ENCODE assay signal across 13 mouse cellular contexts in the genomic region with DNA sequence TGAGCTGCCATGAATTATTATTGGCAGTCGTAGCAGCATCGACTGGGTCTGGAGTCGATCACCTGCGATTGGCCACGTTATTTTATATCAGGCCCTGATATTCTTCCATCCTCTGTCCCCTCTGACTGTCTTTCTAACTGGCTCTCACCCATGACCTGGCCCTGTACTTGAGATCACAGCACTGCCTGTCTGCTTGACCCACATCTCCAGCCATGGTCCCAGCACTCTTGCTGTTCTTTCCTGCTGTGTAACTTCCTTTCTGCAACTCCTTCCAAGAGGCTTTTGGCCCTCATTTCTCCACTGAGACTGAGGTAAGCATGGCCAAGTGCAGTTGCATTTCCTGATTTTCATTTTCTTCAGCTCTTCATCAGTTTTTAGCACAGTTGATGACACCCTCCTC.
DNase-seq lines count a peak whose midpoint lies in the region; ATAC-seq and TF ChIP-seq lines count a peak whose summit lies in the region.
"Had no signal": no experiment of that assay in that cellular context is flagged by ENCODE, and none has a peak within 500 bp of the region (broad histone marks: within the 10 kb centered on the region; RNA-seq: fewer than 3 reads in every experiment).

No protein-coding gene starts in this region.

- WGBS in intestine, postnatal 0 days: 89% methylated on average over 5 of the region's 5 CpGs

- H3K36me3 ChIP-seq in intestine, postnatal 0 days (ENCODE audit: control insufficient read depth, insufficient read depth): no peaks in the 10 kb centered on the region
- H3K36me3 ChIP-seq: limb, embryonic 10.5 days; liver, embryonic 12.5 days; stomach, embryonic 15.5 days had no signal

- H3K9me3 ChIP-seq in intestine, postnatal 0 days (ENCODE audit: control insufficient read depth): no peaks in the 10 kb centered on the region
- H3K9me3 ChIP-seq: limb, embryonic 10.5 days; liver, embryonic 12.5 days; stomach, embryonic 15.5 days had no signal

- no peak overlapping the region for H3K4me2 ChIP-seq in intestine, postnatal 0 days (replicated peaks; ENCODE audit: low read depth)
- H3K4me2 ChIP-seq: liver, embryonic 12.5 days; stomach, embryonic 15.5 days had no signal

- ATAC-seq in intestine, postnatal 0 days: no peak
- ATAC-seq: liver, embryonic 12.5 days had no signal

- peak; percentile 17 to 64 for DNase-seq in heart, adult 18-20 months
- DNase-seq in heart, postnatal 4 days: no peak
- peak; percentile 48 for DNase-seq in brain, adult 2 months (ENCODE audit: low read depth, low spot score)
- peak; percentile 37 to 74 for DNase-seq in cerebellum, postnatal 14 days
- DNase-seq in heart, postnatal 36 days: peak; percentile 4 to 5
- no peak for DNase-seq in spleen, postnatal 4 days (ENCODE audit: low spot score in 2 of 2)
- no peak for DNase-seq in spleen, adult 18-20 months
- DNase-seq: kidney, adult 9 months; thymus, postnatal 36 days had no signal

- no peak overlapping the region for H3K27ac ChIP-seq in intestine, postnatal 0 days (ENCODE audit: low read depth, low read length)
- H3K27ac ChIP-seq: limb, embryonic 10.5 days; liver, embryonic 12.5 days; stomach, embryonic 15.5 days had no signal

- no peak for TF ChIP-seq CTCF in intestine, postnatal 0 days (IDR thresholded peaks at IDR 0.05; ENCODE audit: low read depth)

- H3K9ac ChIP-seq in intestine, postnatal 0 days (ENCODE audit: low read depth, low read length): no peak overlapping the region
- H3K9ac ChIP-seq: liver, embryonic 12.5 days; stomach, embryonic 15.5 days had no signal

- H3K27me3 ChIP-seq in intestine, postnatal 0 days (replicated peaks; ENCODE audit: control insufficient read depth, insufficient read depth, low read length): no peaks in the 10 kb centered on the region
- H3K27me3 ChIP-seq: liver, embryonic 12.5 days; stomach, embryonic 15.5 days had no signal

- intact Hi-C loops in heart, postnatal 36 days (cut with DNase I): no loop called here

- no peaks in the 10 kb centered on the region for H3K4me1 ChIP-seq in intestine, postnatal 0 days (replicated peaks; ENCODE audit: control insufficient read depth, insufficient read depth, low read length)
- H3K4me1 ChIP-seq: limb, embryonic 10.5 days; liver, embryonic 12.5 days; stomach, embryonic 15.5 days had no signal

- H3K4me3 ChIP-seq in intestine, postnatal 0 days (ENCODE audit: low read depth, low read length): no peak overlapping the region
- H3K4me3 ChIP-seq: limb, embryonic 10.5 days; liver, embryonic 12.5 days; stomach, embryonic 15.5 days had no signal

Comparison
In these comparisons a context has a peak if more than half of its experiments do, and no peak if none do; other contexts are left out.
1. DNase-seq: peak in heart, adult 18-20 months (2 of 2), brain, adult 2 months (single experiment), cerebellum, postnatal 14 days (2 of 2) and heart, postnatal 36 days (2 of 2); none in heart, postnatal 4 days (single experiment), spleen, postnatal 4 days (0 of 2) and spleen, adult 18-20 months (0 of 2).